Mouse (Mus musculus) kidney, embryonic 15.5 days (tissue): ENCODE data around the gene Dchs1. TPM values are rescaled to one million over a fixed set of nuclear protein-coding genes. Genes with fewer than 3 reads are reported as not detected.

Experiments used
- ATAC-seq: fragments of 200-750 bp; cut with Nextera tagmentation; replicated peaks from 2 replicates; pipeline ENCODE4 v1.8.0; 2017; ENCODE audit warnings: moderate TSS enrichment; ENCODE audit not compliant: low FRiP score
- H3K27ac ChIP-seq: fragments of 300-500 bp; sonication (generic); 2 replicates; pipeline ENCODE4 v1.5.1; 2015; ENCODE audit warnings: mild to moderate bottlenecking, inconsistent platforms
- H3K27me3 ChIP-seq: fragments of 300-500 bp; sonication (generic); 2 replicates; pipeline ENCODE4 v1.6.1; 2015; ENCODE audit warnings: inconsistent platforms
- H3K36me3 ChIP-seq: fragments of 300-500 bp; sonication (generic); 2 replicates; pipeline ENCODE4 v1.6.1; 2015; ENCODE audit warnings: inconsistent platforms
- H3K4me1 ChIP-seq: fragments of 300-500 bp; sonication (generic); 2 replicates; pipeline ENCODE4 v1.6.1; 2015; ENCODE audit warnings: inconsistent platforms
- H3K4me2 ChIP-seq: fragments of 300-500 bp; sonication (generic); 2 replicates; pipeline ENCODE4 v1.6.1; 2015; ENCODE audit warnings: moderate library complexity, mild to moderate bottlenecking, inconsistent platforms
- H3K4me3 ChIP-seq: fragments of 300-500 bp; sonication (generic); replicated peaks from 2 replicates; pipeline ENCODE4 v1.5.1; 2015; ENCODE audit warnings: mild to moderate bottlenecking, inconsistent platforms
- H3K9ac ChIP-seq: fragments of 300-500 bp; sonication (generic); 2 replicates; pipeline ENCODE4 v1.6.1; 2015; ENCODE audit warnings: mild to moderate bottlenecking, inconsistent platforms
- H3K9me3 ChIP-seq: fragments of 300-500 bp; sonication (generic); replicated peaks from 2 replicates; pipeline ENCODE4 v1.6.1; 2016; ENCODE audit warnings: inconsistent platforms
- WGBS: fragments of 180-500 bp; shearing (Covaris S2); methylation state at CpG from one replicate; pipeline ENCODE4 v1.1.7; 2015; ENCODE audit warnings: mixed read lengths; 5-methylcytosine and 5-hydroxymethylcytosine counted together
- polyA plus RNA-seq: library from polyadenylated mRNA; unstranded; fragments of >200 nt; fragmentation: Nextera tagmentation; extraction: Ambion mirVana; gene quantifications from 2 replicates; pipeline ENCODE4 v1.2.1, GENCODE M21; 2015

Gene Dchs1
- polyA plus RNA-seq, 1 experiment from 2014 or later = 12.1 TPM

DNA sequence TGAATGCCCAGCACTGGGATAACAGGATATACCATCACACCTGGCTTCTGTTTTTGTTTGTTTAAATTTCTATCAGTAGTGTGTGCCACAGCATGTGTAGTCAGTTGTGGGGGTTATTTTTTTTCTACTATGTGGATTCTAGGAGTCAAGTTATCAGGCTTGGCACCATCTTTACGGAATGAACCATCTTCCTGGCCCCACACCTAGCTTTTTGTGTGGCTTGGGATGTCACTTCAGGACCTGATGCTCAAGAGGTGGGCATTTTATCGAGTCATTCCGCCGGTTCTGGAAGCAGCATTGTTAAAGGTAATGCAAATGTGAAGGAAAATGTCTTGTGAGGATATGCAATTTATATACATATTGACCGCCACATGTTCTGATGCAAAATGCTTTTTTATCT, 18.7 kb upstream of the Dchs1 start:
- no peak overlapping the region for H3K27ac ChIP-seq
- H3K36me3 ChIP-seq = peaks cover 27% of the 10 kb centered on the region
- no peak overlapping the region for H3K9ac ChIP-seq
- peaks cover 11% of the 10 kb centered on the region for H3K4me1 ChIP-seq
- H3K9me3 ChIP-seq = no peaks in the 10 kb centered on the region
- no peaks in the 10 kb centered on the region for H3K27me3 ChIP-seq
- H3K4me2 ChIP-seq = no peak overlapping the region
- ATAC-seq = no peak
- no peak overlapping the region for H3K4me3 ChIP-seq
- WGBS = 73% methylated on average over 5 of the region's 5 CpGs

DNA sequence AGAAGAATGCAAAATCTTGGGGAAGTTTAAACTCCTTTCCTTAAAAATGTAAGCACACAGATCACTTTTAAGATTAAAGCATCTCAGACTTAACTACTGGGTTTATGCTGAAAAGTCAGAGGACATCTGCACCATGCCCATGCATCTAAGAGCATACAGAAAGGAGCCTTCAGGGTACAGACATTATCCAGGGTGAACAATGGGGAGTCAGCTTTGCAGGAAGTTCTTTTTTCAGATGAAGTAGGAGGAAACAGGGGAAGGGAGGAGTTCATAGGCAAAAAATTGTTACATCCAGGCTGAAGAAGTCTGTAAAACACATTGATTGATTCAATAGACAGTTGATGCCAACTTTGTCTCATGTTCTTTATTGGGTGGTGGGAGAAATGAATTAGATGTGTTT, 16.0 kb upstream of the Dchs1 start:
- Histone ChIP-seq H3K4me3 (no peak overlapping the region), H3K4me1 (no peaks in the 10 kb centered on the region), H3K9ac (no peak overlapping the region), H3K27me3 (no peaks in the 10 kb centered on the region), H3K9me3 (no peaks in the 10 kb centered on the region), H3K36me3 (peaks cover 13% of the 10 kb centered on the region), H3K4me2 (no peak overlapping the region), H3K27ac (no peak overlapping the region)
- ATAC-seq = no peak

DNA sequence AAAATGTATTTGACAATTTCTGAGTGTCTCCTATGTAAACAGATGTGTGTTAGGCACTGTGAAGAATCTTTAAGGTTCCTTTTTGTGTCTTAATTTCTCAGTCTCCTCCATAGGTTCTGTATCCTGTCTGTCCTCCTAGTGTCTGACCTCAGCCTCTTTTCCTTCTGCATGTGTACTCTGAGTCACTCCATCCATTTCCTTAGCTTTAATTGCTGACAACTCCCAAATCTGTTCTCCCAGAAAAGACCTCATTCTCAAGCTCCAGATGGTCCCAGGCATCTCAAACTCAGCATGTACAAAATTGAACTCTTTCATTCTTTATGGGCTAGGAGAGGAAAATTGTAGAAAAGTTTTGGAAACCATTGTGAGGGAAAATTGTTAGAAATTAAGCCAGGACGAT, 15.3 kb upstream of the Dchs1 start:
- no peak overlapping the region for H3K27ac ChIP-seq
- peaks cover 6% of the 10 kb centered on the region for H3K36me3 ChIP-seq
- ATAC-seq = no peak
- H3K4me2 ChIP-seq = no peak overlapping the region
- no peaks in the 10 kb centered on the region for H3K27me3 ChIP-seq
- no peak overlapping the region for H3K9ac ChIP-seq
- WGBS = 40% methylated on average over 1 of the region's 1 CpGs
- H3K9me3 ChIP-seq = no peaks in the 10 kb centered on the region
- no peaks in the 10 kb centered on the region for H3K4me1 ChIP-seq
- H3K4me3 ChIP-seq = no peak overlapping the region

DNA sequence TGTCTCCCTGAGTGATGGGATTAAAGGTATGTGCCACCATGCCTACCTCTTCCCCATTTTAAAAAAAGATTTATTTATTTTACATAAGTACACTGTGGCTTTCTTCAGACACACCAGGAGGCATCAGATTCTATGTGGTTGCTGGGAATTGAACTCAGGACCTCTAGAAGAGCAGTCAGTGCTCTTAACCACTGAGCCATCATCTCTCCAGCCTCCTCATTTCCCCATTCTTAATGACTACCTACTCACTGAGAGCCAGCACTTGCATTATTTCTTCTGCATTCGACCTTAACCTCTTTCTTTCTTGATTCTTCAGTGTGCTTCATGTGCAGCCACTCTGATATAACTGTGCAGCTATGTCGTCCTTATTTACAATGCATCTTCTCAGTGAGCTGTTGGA, 14.9 kb upstream of the Dchs1 start:
- no peaks in the 10 kb centered on the region for H3K4me1 ChIP-seq
- no peaks in the 10 kb centered on the region for H3K27me3 ChIP-seq
- H3K36me3 ChIP-seq = peaks cover 2% of the 10 kb centered on the region
- no peak overlapping the region for H3K4me2 ChIP-seq
- no peak overlapping the region for H3K27ac ChIP-seq
- no peak overlapping the region for H3K4me3 ChIP-seq
- H3K9me3 ChIP-seq = no peaks in the 10 kb centered on the region
- no peak for ATAC-seq
- 48% methylated on average over 2 of the region's 2 CpGs for WGBS
- H3K9ac ChIP-seq = no peak overlapping the region

DNA sequence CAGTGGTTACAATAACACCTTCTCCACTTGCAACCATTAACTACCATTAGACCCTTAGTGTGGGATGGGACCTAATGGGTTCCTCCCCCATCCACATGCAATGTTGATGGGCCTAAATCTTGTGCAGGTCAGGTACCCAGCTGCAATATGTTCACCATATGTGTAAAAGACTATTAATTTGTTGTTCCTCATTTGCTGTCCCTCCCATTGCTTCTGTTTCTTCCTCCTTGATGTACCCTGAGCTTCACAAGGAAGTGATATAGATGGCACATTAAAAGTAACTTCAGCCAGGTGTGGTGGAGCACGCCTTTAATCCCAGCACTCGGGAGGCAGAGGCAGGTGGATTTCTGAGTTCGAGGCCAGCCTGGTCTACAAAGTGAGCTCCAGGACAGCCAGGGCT, 9.5 kb upstream of the Dchs1 start:
- no peaks in the 10 kb centered on the region for H3K36me3 ChIP-seq
- H3K9ac ChIP-seq = no peak overlapping the region
- H3K9me3 ChIP-seq = no peaks in the 10 kb centered on the region
- no peaks in the 10 kb centered on the region for H3K27me3 ChIP-seq
- no peak overlapping the region for H3K4me2 ChIP-seq
- 86% methylated on average over 3 of the region's 3 CpGs for WGBS
- no peaks in the 10 kb centered on the region for H3K4me1 ChIP-seq
- H3K4me3 ChIP-seq = no peak overlapping the region
- no peak for ATAC-seq
- no peak overlapping the region for H3K27ac ChIP-seq

DNA sequence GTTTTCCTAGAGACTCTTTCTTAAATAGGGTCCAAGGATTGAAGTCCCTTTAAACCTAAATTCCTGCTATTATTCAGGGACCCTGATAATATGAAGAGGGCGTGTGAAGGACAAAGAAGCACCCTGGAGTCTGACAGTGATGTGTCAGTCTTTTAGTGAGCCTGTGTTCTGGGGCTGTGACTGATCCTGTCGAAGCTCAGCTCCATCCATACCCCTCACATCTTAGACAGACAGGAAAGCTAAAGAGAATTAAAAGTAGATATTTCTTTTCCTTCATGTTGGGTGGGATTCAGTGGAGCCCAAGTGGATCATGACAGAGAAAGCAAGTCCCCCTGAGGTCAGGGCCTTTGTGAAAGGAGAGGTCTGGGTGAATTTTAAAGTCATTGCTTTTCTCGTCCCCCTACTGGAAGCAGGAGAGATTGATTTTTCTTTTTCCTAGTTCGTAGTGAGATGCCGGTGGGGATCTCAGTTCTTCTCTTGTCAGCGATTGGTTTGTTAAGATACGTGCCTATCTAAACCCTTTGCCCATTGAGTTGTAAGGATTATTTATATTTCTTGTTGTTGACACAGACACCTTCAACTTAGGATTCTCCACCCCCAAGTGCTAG, 8.4 kb upstream of the Dchs1 start:
- WGBS = 28% methylated on average over 7 of the region's 7 CpGs
- no peaks in the 10 kb centered on the region for H3K4me1 ChIP-seq
- H3K4me2 ChIP-seq = no peak overlapping the region
- H3K27me3 ChIP-seq = no peaks in the 10 kb centered on the region
- no peaks in the 10 kb centered on the region for H3K36me3 ChIP-seq
- H3K4me3 ChIP-seq = no peak overlapping the region
- ATAC-seq = no peak
- no peaks in the 10 kb centered on the region for H3K9me3 ChIP-seq
- H3K9ac ChIP-seq = no peak overlapping the region
- H3K27ac ChIP-seq = no peak overlapping the region

DNA sequence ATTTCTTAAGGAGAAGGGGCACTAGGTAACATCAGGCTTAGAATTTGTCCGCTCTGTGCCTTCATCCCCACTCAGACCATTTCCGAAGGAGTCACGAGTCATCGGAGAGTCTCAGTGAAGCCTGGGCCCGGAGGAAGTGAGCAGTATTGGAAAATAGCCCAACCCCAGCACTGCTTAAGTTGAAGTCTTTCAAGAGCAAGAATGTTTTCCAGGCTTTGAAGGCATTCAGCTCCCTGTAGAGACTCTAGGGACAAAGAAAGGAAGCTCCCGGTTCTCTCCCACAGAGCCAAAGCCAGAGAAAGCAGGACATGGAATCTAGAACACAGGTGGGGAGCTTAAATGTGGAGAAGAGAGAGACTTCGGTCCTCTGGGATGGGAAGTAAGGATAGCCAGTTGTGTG, 6.2 kb upstream of the Dchs1 start:
- Histone ChIP-seq H3K4me2 (no peak overlapping the region), H3K4me3 (no peak overlapping the region), H3K9me3 (no peaks in the 10 kb centered on the region), H3K4me1 (no peaks in the 10 kb centered on the region; the same call in 1 of the 2 replicates), H3K27me3 (no peaks in the 10 kb centered on the region), H3K36me3 (no peaks in the 10 kb centered on the region), H3K9ac (no peak overlapping the region), H3K27ac (no peak overlapping the region)
- WGBS = 80% methylated on average over 7 of the region's 7 CpGs
- no peak for ATAC-seq

DNA sequence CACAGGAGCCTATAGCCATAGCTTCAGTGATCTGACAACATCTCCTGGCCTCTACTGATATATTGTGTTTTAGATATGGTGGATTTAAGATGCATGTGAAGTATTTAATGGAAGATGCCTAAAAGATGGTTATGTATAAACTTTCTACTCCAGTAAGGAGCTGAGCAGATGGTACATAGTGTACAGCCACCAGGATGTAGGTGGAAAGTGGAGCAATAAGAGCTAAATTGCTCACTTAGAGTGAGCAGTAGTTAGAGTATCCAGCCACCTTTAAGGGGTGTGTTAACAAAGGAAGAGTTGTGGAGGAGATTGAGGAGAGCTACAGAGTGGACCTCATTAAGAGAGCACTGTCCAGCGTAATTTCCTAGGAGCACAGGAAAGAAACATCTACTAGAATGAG, 3.7 kb upstream of the Dchs1 start:
- Histone ChIP-seq H3K4me2 (no peak overlapping the region), H3K4me1 (peaks cover 15% of the 10 kb centered on the region), H3K27ac (no peak overlapping the region), H3K4me3 (no peak overlapping the region), H3K9me3 (no peaks in the 10 kb centered on the region), H3K36me3 (no peaks in the 10 kb centered on the region), H3K27me3 (no peaks in the 10 kb centered on the region), H3K9ac (no peak overlapping the region)
- 92% methylated on average over 1 of the region's 1 CpGs for WGBS
- no peak for ATAC-seq

DNA sequence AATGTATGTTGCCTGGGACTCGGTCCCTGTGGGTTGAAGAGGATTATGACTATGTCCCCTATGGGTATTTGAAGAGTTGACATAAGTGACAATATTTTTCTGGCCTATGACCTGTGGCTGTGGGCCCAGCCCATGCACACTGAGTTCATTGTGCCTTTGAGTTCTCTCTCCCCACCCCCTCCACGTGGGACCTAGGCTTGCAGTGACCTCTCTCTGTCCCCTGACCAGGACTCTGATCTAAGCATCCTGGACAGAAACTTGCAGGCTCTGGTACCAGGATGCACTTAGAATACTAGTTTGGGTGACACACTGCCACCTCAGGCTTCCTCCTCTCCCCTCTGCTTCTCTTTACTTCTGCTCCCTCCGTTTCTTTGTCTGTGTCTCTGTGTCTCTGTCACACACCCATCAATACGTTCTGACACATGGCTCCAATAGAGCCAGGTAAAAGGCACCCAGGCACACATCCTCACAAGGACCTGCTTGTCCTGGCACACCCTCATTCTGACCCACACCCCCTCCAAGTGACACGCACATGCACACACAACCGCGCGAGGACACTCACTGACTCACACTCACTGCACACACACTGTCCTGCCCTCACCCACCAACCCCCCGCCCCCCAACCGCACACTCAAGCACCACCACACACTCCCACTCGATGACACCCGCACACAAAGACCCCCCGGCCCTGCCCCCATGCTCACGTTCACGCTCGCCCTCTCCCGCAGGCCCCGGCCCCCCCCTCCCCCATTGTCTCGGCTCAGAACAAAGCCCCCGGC, 759 bp downstream of the Dchs1 start:
- peak overlapping the region; percentile 71 for H3K4me2 ChIP-seq
- 4% methylated on average over 20 of the region's 20 CpGs for WGBS
- peak overlapping the region; percentile 89 for H3K27ac ChIP-seq
- peaks cover 17% of the 10 kb centered on the region for H3K36me3 ChIP-seq
- peak; percentile 68 for ATAC-seq
- peaks cover 48% of the 10 kb centered on the region for H3K4me1 ChIP-seq
- no peaks in the 10 kb centered on the region for H3K27me3 ChIP-seq
- no peaks in the 10 kb centered on the region for H3K9me3 ChIP-seq
- peak overlapping the region; percentile 94 for H3K9ac ChIP-seq
- peak overlapping the region; percentile 90 for H3K4me3 ChIP-seq

DNA sequence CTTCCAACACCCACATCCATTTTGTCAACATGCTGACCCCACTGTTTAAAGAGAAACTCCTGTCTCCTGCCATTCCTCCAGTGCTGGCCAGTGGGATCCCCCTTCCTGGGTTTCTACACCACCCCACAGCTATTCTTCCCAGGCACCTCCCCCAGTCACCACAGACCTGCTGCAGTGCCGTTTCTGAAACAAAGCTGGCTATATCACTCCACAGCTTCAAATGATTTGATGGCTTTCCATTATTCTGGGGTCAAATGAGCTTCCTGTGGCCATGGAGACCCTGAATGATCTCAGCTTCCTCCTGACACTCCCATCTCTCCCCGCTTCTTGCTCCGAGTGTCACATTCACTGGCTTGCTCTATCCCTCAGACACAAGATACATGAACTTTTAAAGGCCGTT, 2.9 kb downstream of the Dchs1 start:
- Histone ChIP-seq H3K4me1 (peaks cover 51% of the 10 kb centered on the region), H3K4me2 (peak overlapping the region; percentile 71), H3K27ac (peak overlapping the region; percentile 71), H3K27me3 (no peaks in the 10 kb centered on the region), H3K9me3 (no peaks in the 10 kb centered on the region), H3K9ac (no peak overlapping the region), H3K36me3 (peaks cover 30% of the 10 kb centered on the region), H3K4me3 (peak overlapping the region; percentile 18; the same call in 1 of the 2 replicates)
- no peak for ATAC-seq
- WGBS = 7% methylated on average over 4 of the region's 4 CpGs

DNA sequence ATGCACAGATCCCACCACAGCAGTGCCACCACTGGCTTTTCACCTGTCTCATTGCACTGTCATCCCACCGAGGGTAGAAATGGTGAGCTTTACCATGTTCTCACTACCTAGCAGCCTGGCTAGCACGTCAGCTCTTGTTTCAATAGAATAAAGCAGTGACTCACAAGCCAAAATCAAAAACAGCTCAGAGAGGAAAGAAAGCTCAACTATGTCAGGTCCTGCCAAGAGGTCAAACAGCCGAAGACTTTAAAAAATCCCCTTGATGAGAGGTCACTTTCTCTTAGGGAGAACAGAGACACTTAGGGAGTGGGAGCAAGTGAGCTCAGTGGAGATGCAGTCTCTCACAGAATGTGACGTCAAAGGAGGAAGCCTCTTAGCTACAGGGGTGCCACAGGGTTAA, 3.6 kb downstream of the Dchs1 start:
- H3K4me1 ChIP-seq = peaks cover 58% of the 10 kb centered on the region
- H3K9ac ChIP-seq = no peak overlapping the region
- 0 out of 2 replicates have a peak overlapping the region, but pooled peaks have one; percentile 71 for H3K27ac ChIP-seq
- peak overlapping the region; percentile 71 for H3K4me2 ChIP-seq
- 37% methylated on average over 4 of the region's 4 CpGs for WGBS
- H3K4me3 ChIP-seq = no peak overlapping the region
- H3K36me3 ChIP-seq = peaks cover 30% of the 10 kb centered on the region
- H3K27me3 ChIP-seq = no peaks in the 10 kb centered on the region
- no peak for ATAC-seq
- H3K9me3 ChIP-seq = no peaks in the 10 kb centered on the region

DNA sequence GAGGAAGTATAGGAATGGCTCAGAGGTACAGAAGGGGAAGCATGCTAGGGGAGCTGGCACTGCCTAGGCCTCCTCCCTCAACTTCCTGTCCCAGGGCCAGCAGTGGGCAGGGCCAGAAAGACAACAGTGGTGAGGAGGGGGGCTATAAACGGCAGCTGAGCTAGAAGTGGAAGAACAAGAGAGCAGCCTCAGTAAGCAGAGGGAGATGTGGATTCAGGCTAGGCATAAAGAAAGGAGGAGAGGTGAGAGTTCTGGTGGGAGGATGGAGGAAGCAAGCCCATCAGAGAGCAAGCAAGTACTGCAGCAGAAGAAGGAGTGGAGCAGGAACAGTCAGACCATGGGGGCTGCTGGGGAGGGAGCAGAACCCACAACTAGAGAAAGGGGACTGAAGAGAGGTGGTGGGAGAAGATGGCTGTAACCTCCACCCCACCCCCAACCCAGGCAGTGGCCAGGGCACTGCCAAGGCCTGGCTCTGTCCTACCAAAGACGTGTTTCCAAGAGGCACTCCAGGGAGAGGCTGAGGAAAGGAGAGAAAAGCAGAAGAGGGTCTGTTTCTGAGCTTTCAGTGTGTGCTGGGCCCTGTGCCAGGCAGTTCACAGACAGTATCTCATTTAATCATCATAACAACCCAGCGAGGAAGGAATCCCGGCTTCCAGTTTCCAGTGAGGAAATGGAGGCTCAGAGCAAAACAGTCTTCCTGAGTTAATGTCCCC, 8.7 kb downstream of the Dchs1 start:
- Histone ChIP-seq H3K27ac (peak overlapping the region; percentile 94), H3K9ac (peak overlapping the region; percentile 34; the same call in 1 of the 2 replicates), H3K27me3 (no peaks in the 10 kb centered on the region), H3K4me2 (peak overlapping the region; percentile 53), H3K4me1 (peaks cover 60% of the 10 kb centered on the region), H3K9me3 (no peaks in the 10 kb centered on the region), H3K4me3 (peak overlapping the region; percentile 31), H3K36me3 (peaks cover 35% of the 10 kb centered on the region)
- WGBS = 13% methylated on average over 4 of the region's 4 CpGs
- peak; percentile 76 for ATAC-seq
